Mouse (Mus musculus) left cerebral cortex, postnatal 25 days (tissue): Measurements from ENCODE around the gene Ccdc187. TPM values are rescaled to one million over a fixed set of nuclear protein-coding genes. Genes with fewer than 3 reads are reported as not detected.

Experiments
- DNase-seq, 2 experiments: peaks; one replicate each; pipeline ENCODE4 v3.0.0; 2022; ENCODE audit warnings: low spot score in 2 of 2, mixed read lengths in 1 of 2
- intact Hi-C: fragments of 180-260 bp; cut with DNase I; formaldehyde crosslinking; loops from one replicate; pipeline ENCODE4 v1.15.1; 2025
- total RNA-seq, 2 experiments: library from RNA; stranded (reverse); gene quantifications; 2 replicates each; pipeline ENCODE4 v1.2.3; 2021

Ccdc187 gene
- total RNA-seq, 2 experiments from 2014 or later = 0.57 to 4.3 TPM

- DNase-seq = peak in 1 of 2 experiments; percentile 10
- intact Hi-C loops = no loop called here
Observed at GRCm38 (mm10) chr2:26236681-26237289, 57.6 kb downstream of the Ccdc187 start.

- no peak for DNase-seq
- intact Hi-C loops = no loop called here
Observed at GRCm38 (mm10) chr2:26234771-26235170, 59.6 kb downstream of the Ccdc187 start.

GRCm38 (mm10) chr2:26234253-26234652 is 60.1 kb downstream of the Ccdc187 start:
- no peak for DNase-seq
- intact Hi-C loops = no loop called here

GRCm38 (mm10) chr2:26231366-26231765 is 63.0 kb downstream of the Ccdc187 start:
- intact Hi-C loops = no loop called here

GRCm38 (mm10) chr2:26230253-26230652 is 64.1 kb downstream of the Ccdc187 start:
- intact Hi-C loops = no loop called here
- DNase-seq = peak in 1 of 2 experiments; percentile 33

More at GRCm38 (mm10) chr2:26231366-26231765, 63.0 kb downstream of the Ccdc187 start:
- no peak for DNase-seq

GRCm38 (mm10) chr2:26227788-26228187 is 66.6 kb downstream of the Ccdc187 start:
- intact Hi-C loops = loop anchor here (1.0 kb wide), 1 partner anchor 74 kb away; no protein-coding TSS in a partner anchor
- peak; percentile 60 to 68 for DNase-seq

GRCm38 (mm10) chr2:26225242-26225641 is 69.1 kb downstream of the Ccdc187 start:
- no peak for DNase-seq
- intact Hi-C loops = no loop called here

- no peak for DNase-seq
- intact Hi-C loops = no loop called here
Observed at GRCm38 (mm10) chr2:26223961-26224360, 70.4 kb downstream of the Ccdc187 start.

- intact Hi-C loops = no loop called here
- no peak for DNase-seq
Observed at GRCm38 (mm10) chr2:26214526-26214925, 79.8 kb downstream of the Ccdc187 start.

- no peak for DNase-seq
- intact Hi-C loops = no loop called here
Observed at GRCm38 (mm10) chr2:26209566-26209965, 84.8 kb downstream of the Ccdc187 start.

- DNase-seq = peak; percentile 24 to 40
- intact Hi-C loops = no loop called here
Observed at GRCm38 (mm10) chr2:26208126-26208789, 86.1 kb downstream of the Ccdc187 start, which contains the start of gene Lhx3. Gene Lhx3 (minus strand): TSS chr2:26208289.

GRCm38 (mm10) chr2:26207559-26207958 is 86.8 kb downstream of the Ccdc187 start:
- DNase-seq = no peak
- intact Hi-C loops = no loop called here

- no peak for DNase-seq
Observed at GRCm38 (mm10) chr2:26205761-26206160, 88.6 kb downstream of the Ccdc187 start.

GRCm38 (mm10) chr2:26205126-26205525 is 89.2 kb downstream of the Ccdc187 start:
- no peak for DNase-seq
- intact Hi-C loops = no loop called here

More at GRCm38 (mm10) chr2:26205761-26206160, 88.6 kb downstream of the Ccdc187 start:
- intact Hi-C loops = no loop called here

GRCm38 (mm10) chr2:26202849-26203475 is 91.4 kb downstream of the Ccdc187 start:
- peak; percentile 30 to 34 for DNase-seq
- intact Hi-C loops = no loop called here

GRCm38 (mm10) chr2:26201926-26202848 is 92.2 kb downstream of the Ccdc187 start:
- no peak for DNase-seq
- intact Hi-C loops = no loop called here

- intact Hi-C loops = no loop called here
- no peak for DNase-seq
Observed at GRCm38 (mm10) chr2:26198488-26198887, 95.9 kb downstream of the Ccdc187 start.

- intact Hi-C loops = no loop called here
- no peak for DNase-seq
Observed at GRCm38 (mm10) chr2:26194552-26195339, 99.6 kb downstream of the Ccdc187 start.
